Mouse (Mus musculus) stomach, embryonic 15.5 days (tissue): ENCODE measurements around the gene Sh2d7. TPM values are rescaled to one million over a fixed set of nuclear protein-coding genes. Genes with fewer than 3 reads are reported as not detected.

Source experiments
- ATAC-seq: fragments of 200-750 bp; cut with Nextera tagmentation; 2 replicates; pipeline ENCODE4 v1.8.0; 2017; ENCODE audit warnings: low read depth, moderate number of reproducible peaks, moderate TSS enrichment; ENCODE audit not compliant: insufficient read depth, low FRiP score
- H3K27ac ChIP-seq: fragments of 300-500 bp; sonication (generic); 2 replicates; pipeline ENCODE4 v1.5.1; 2015; ENCODE audit warnings: mild to moderate bottlenecking, inconsistent platforms
- H3K27me3 ChIP-seq: fragments of 300-500 bp; sonication (generic); replicated peaks from 2 replicates; pipeline ENCODE4 v1.6.1; 2015; ENCODE audit warnings: inconsistent platforms
- H3K36me3 ChIP-seq: fragments of 300-500 bp; sonication (generic); 2 replicates; pipeline ENCODE4 v1.6.1; 2015; ENCODE audit warnings: inconsistent platforms
- H3K4me1 ChIP-seq: fragments of 300-500 bp; sonication (generic); 2 replicates; pipeline ENCODE4 v1.6.1; 2015; ENCODE audit warnings: inconsistent platforms
- H3K4me2 ChIP-seq: fragments of 300-500 bp; sonication (generic); 2 replicates; pipeline ENCODE4 v1.6.1; 2015; ENCODE audit warnings: mild to moderate bottlenecking, inconsistent platforms
- H3K4me3 ChIP-seq: fragments of 300-500 bp; sonication (generic); replicated peaks from 2 replicates; pipeline ENCODE4 v1.5.1; 2015; ENCODE audit warnings: inconsistent platforms
- H3K9ac ChIP-seq: fragments of 300-500 bp; sonication (generic); 2 replicates; pipeline ENCODE4 v1.6.1; 2015; ENCODE audit warnings: inconsistent platforms
- H3K9me3 ChIP-seq: fragments of 300-500 bp; sonication (generic); 2 replicates; pipeline ENCODE4 v1.6.1; 2016; ENCODE audit warnings: inconsistent platforms
- WGBS: fragments of 180-500 bp; shearing (Covaris S2); methylation state at CpG from one replicate; pipeline ENCODE4 v1.1.7; 2015; 5-methylcytosine and 5-hydroxymethylcytosine counted together
- polyA plus RNA-seq: library from polyadenylated mRNA; unstranded; fragments of >200 nt; fragmentation: Nextera tagmentation; extraction: Ambion mirVana; gene quantifications from 2 replicates; pipeline ENCODE4 v1.2.1, GENCODE M21; 2015

The Sh2d7 gene
- polyA plus RNA-seq = not detected in 2 replicates

- H3K9ac ChIP-seq = no peak within 1 kb of the TSS
- 88% methylated on average over 14 of the region's 14 CpGs for WGBS
Measured at GRCm38 (mm10) chr9:54538684-54539083, at the start of gene Sh2d7. Gene Sh2d7 (plus strand): TSS chr9:54538984.

GRCm38 (mm10) chr9:54489599-54489998 is 49.2 kb upstream of the Sh2d7 start:
- no peaks in the 10 kb centered on the region for H3K27me3 ChIP-seq
- H3K27ac ChIP-seq = no peak overlapping the region
- H3K4me2 ChIP-seq = no peak overlapping the region
- no peaks in the 10 kb centered on the region for H3K9me3 ChIP-seq
- H3K4me3 ChIP-seq = no peak overlapping the region
- 69% methylated on average over 2 of the region's 2 CpGs for WGBS
- ATAC-seq = no peak
- H3K9ac ChIP-seq = no peak overlapping the region
- H3K4me1 ChIP-seq = no peaks in the 10 kb centered on the region
- no peaks in the 10 kb centered on the region for H3K36me3 ChIP-seq

More at GRCm38 (mm10) chr9:54538684-54539083, at the start of gene Sh2d7:
- Histone ChIP-seq H3K4me3 (no peak within 1 kb of the TSS), H3K4me1 (no peaks in the 10 kb centered on the region), H3K9me3 (no peaks in the 10 kb centered on the region), H3K27ac (no peak within 1 kb of the TSS), H3K36me3 (no peaks in the 10 kb centered on the region), H3K4me2 (no peak within 1 kb of the TSS), H3K27me3 (no peaks in the 10 kb centered on the region)
- ATAC-seq = no peak

- Histone ChIP-seq H3K4me3 (no peak overlapping the region), H3K4me1 (no peaks in the 10 kb centered on the region), H3K36me3 (no peaks in the 10 kb centered on the region), H3K4me2 (no peak overlapping the region), H3K9ac (no peak overlapping the region), H3K27me3 (no peaks in the 10 kb centered on the region), H3K27ac (no peak overlapping the region), H3K9me3 (no peaks in the 10 kb centered on the region)
- WGBS = 86% methylated on average over 2 of the region's 2 CpGs
- ATAC-seq = no peak
Measured at GRCm38 (mm10) chr9:54490431-54490830, 48.4 kb upstream of the Sh2d7 start.

DNA sequence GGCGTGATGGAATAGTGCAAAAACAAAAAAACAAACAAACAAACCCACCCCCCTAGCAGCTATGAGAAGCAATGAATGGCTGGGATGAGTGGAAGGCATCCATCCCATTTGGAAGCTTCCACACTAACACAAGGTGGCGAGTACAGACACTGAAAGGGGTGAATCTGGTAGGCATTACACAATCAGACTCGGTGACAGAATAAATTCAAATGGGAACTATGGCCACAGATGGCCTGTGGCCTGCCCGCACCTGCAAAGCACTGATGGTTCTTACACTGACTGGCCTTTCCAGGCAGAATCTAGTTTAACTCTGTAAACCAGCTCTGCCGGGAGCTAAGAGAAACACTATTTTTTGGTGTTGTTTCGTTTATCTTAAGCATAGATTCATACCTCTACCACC is 39.5 kb upstream of the Sh2d7 start:
- no peaks in the 10 kb centered on the region for H3K36me3 ChIP-seq
- H3K4me3 ChIP-seq = no peak overlapping the region
- H3K4me2 ChIP-seq = no peak overlapping the region
- no peak overlapping the region for H3K27ac ChIP-seq
- H3K9ac ChIP-seq = no peak overlapping the region
- ATAC-seq = no peak
- H3K9me3 ChIP-seq = no peaks in the 10 kb centered on the region
- WGBS = 87% methylated on average over 6 of the region's 6 CpGs
- H3K27me3 ChIP-seq = peaks cover 6% of the 10 kb centered on the region; the same call in 1 of the 2 replicates
- H3K4me1 ChIP-seq = no peaks in the 10 kb centered on the region

GRCm38 (mm10) chr9:54499791-54500190 is 39.0 kb upstream of the Sh2d7 start:
- no peaks in the 10 kb centered on the region for H3K9me3 ChIP-seq
- no peak overlapping the region for H3K27ac ChIP-seq
- no peak for ATAC-seq
- H3K4me2 ChIP-seq = no peak overlapping the region
- H3K4me3 ChIP-seq = no peak overlapping the region
- WGBS = 78% methylated on average over 3 of the region's 3 CpGs
- H3K4me1 ChIP-seq = no peaks in the 10 kb centered on the region
- H3K27me3 ChIP-seq = peaks cover 6% of the 10 kb centered on the region; the same call in 1 of the 2 replicates
- H3K36me3 ChIP-seq = no peaks in the 10 kb centered on the region
- no peak overlapping the region for H3K9ac ChIP-seq

DNA sequence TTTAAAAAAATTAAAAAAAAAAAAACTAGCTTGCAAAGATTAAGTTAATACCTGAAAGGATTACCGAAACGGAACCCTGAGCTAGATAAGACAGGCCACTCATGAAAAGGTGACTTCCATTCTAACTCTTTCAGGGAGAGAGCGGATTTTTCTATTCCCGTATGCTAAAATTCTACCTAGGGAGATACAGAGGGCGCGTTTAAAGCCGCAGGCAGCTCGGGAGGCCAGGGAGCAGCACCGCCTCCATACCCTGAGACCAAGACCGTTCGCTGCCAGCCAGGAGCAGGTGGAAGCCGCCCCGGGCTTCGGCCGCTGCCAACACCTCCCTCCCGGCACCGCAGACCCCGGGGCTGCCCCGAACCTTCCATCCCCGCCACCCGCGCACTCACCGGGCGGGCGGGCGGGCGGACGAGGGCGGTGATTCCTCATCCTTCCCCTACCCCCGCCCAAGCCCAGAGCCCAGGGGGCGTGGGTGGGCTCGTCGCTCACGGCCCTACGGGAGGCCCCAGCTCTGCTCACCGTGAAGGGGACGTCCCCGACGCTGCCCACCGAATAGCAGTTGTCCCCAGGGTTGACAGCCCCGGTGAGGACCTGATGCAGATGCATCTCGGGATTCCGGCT is 37.8 kb upstream of the Sh2d7 start:
- Histone ChIP-seq H3K27me3 (peaks cover 6% of the 10 kb centered on the region; the same call in 1 of the 2 replicates), H3K36me3 (no peaks in the 10 kb centered on the region), H3K4me1 (no peaks in the 10 kb centered on the region), H3K9me3 (no peaks in the 10 kb centered on the region), H3K9ac (peak overlapping the region; percentile 42; the same call in 1 of the 2 replicates), H3K4me3 (peak overlapping the region; percentile 70), H3K27ac (no peak overlapping the region), H3K4me2 (peak overlapping the region; percentile 91)
- peak; percentile 47 for ATAC-seq
- under 1% methylated on average over 43 of the region's 43 CpGs for WGBS

DNA sequence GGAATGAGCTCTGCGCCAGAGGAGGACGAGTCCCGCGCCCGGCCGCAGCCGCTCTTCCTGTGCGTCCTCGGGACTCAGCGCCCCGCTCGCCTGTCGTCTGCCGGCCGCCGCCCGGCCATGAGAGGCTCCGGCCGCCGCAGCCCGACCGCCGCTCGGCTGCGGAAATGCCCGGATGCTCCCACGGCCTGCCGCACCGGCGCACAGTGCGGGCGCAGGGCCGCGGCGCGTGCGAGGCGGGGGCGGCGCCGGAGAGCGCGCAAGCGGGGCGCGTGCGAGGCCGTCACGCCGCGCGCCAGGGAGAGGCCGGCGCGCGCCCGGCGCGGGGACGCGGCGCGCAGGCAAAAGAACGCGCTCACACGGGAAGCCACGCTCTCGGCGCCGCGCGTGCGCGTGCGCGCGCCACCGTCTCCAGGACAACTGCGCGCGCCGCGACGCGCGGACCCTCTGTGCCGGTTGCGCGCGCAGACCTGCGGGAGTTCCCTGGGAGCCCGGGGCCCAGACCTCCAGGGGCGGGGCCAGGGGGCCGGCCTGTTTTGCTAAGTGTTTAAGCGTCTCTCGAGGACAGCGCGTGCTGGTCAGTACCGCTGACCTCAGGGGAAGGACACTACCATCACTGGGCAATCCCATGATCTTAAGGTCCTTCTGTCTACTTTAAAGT is 37.2 kb upstream of the Sh2d7 start, which contains the start of gene Dmxl2:
Gene Dmxl2, minus strand, starts transcription at position 174 of the 658 bp plus-strand sequence.
- Histone ChIP-seq H3K9ac (peak within 1 kb of the TSS; percentile 42; the same call in 1 of the 2 replicates), H3K4me1 (no peaks in the 10 kb centered on the region), H3K4me3 (peak within 1 kb of the TSS; percentile 70), H3K4me2 (peak within 1 kb of the TSS; percentile 91), H3K27ac (no peak within 1 kb of the TSS), H3K9me3 (no peaks in the 10 kb centered on the region), H3K36me3 (no peaks in the 10 kb centered on the region), H3K27me3 (peaks cover 6% of the 10 kb centered on the region; the same call in 1 of the 2 replicates)
- peak; percentile 91 for ATAC-seq
- 1% methylated on average over 74 of the region's 99 CpGs for WGBS

DNA sequence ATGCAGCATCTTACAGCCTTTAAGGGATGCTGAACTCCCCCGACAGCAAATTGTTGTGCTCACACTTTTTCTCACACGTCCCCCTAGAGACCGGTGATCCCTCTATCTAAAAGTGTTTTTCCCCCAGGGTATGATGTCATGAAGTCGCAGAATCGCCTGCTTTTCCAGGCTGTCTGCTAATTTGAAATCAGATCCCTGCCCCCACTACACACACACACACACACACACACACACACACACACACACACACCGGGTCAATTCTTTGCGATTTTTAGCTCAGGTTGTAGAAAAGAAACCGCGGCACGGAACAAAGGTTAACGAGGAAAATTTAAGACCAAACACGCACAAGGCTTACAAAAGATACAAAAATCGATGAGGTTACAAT is 36.7 kb upstream of the Sh2d7 start:
- H3K36me3 ChIP-seq = no peaks in the 10 kb centered on the region
- H3K27me3 ChIP-seq = peaks cover 6% of the 10 kb centered on the region; the same call in 1 of the 2 replicates
- H3K9ac ChIP-seq = no peak overlapping the region; the same call in 1 of the 2 replicates
- H3K4me2 ChIP-seq = peak overlapping the region; percentile 91
- WGBS = 3% methylated on average over 13 of the region's 13 CpGs
- peak overlapping the region; percentile 70 for H3K4me3 ChIP-seq
- no peak; the same call in 1 of the 2 replicates for ATAC-seq
- no peak overlapping the region for H3K27ac ChIP-seq
- H3K9me3 ChIP-seq = no peaks in the 10 kb centered on the region
- H3K4me1 ChIP-seq = no peaks in the 10 kb centered on the region

DNA sequence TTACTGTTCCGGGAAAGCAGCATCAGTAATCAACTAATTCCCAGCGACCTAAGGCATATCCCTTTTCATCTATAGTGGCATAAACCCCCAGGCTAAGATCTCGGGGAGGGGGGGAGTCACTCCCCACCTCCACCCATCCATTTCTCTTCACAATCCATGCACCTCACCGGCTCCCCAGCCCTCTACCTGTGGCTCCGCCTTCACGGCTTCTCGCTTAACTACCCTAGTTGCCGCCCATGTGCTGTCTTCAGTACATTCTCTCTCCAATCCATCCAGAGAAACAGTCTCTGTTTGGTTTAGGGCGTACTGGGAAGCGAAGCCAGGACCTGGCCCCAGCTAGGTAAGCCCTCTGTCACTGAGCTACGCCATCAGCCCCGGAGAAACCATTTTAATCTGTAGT is 35.9 kb upstream of the Sh2d7 start:
- Histone ChIP-seq H3K27me3 (peaks cover 6% of the 10 kb centered on the region; the same call in 1 of the 2 replicates), H3K9me3 (no peaks in the 10 kb centered on the region), H3K36me3 (no peaks in the 10 kb centered on the region), H3K4me3 (peak overlapping the region; percentile 70; the same call in 1 of the 2 replicates), H3K27ac (no peak overlapping the region), H3K4me2 (peak overlapping the region; percentile 91), H3K4me1 (no peaks in the 10 kb centered on the region), H3K9ac (no peak overlapping the region)
- 11% methylated on average over 12 of the region's 12 CpGs for WGBS
- no peak for ATAC-seq

DNA sequence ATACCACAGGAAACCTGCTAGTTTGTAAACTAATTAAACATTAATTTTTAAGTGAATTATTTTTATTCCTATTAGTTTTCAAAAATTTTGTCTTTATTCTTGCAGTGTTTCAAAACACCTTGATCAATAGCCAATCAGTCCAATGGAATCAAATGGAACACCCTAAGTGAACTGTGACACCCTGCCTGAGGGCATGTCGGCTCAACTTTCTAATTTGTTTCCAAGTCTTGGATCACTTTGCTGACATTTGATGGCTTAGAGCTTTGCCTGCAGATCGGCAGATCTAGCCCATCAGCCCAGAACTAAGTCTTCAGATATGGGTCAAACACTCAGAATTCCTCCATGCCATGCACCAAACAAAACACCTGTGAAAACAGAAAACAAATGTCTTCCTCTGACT is 22.8 kb upstream of the Sh2d7 start:
- Histone ChIP-seq H3K4me3 (no peak overlapping the region), H3K9me3 (no peaks in the 10 kb centered on the region), H3K36me3 (no peaks in the 10 kb centered on the region), H3K9ac (no peak overlapping the region), H3K27me3 (no peaks in the 10 kb centered on the region), H3K4me1 (no peaks in the 10 kb centered on the region), H3K4me2 (no peak overlapping the region), H3K27ac (no peak overlapping the region)
- ATAC-seq = no peak
- WGBS = 84% methylated on average over 2 of the region's 2 CpGs

- no peak for ATAC-seq
- H3K27ac ChIP-seq = no peak overlapping the region
- H3K4me1 ChIP-seq = no peaks in the 10 kb centered on the region
- H3K4me3 ChIP-seq = no peak overlapping the region
- WGBS = 52% methylated on average over 7 of the region's 7 CpGs
- H3K4me2 ChIP-seq = no peak overlapping the region
- H3K9me3 ChIP-seq = no peaks in the 10 kb centered on the region
- no peaks in the 10 kb centered on the region for H3K27me3 ChIP-seq
- H3K36me3 ChIP-seq = no peaks in the 10 kb centered on the region
- no peak overlapping the region for H3K9ac ChIP-seq
Measured at GRCm38 (mm10) chr9:54518921-54519320, 19.9 kb upstream of the Sh2d7 start.

DNA sequence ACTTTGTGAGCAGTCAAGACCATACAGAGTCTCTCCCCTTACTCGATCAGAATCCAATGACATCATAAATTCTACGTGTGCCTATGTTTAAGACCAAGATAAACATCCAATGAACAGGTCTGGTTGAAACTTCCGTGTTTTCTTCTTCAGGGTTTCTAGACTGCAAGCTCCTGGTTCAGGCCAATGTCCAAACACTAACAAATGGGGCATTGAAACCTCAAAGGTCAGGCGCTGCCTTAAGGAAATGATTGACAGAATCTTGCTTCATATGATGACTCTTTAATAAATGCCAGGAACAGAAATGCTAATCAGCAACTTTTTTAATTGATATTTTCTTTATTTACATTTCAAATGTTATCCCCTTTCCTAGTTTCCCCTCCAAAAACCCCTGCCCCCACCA is 18.5 kb upstream of the Sh2d7 start:
- H3K4me2 ChIP-seq = no peak overlapping the region
- no peak overlapping the region for H3K9ac ChIP-seq
- no peaks in the 10 kb centered on the region for H3K9me3 ChIP-seq
- no peaks in the 10 kb centered on the region for H3K36me3 ChIP-seq
- H3K27me3 ChIP-seq = no peaks in the 10 kb centered on the region
- no peak overlapping the region for H3K27ac ChIP-seq
- no peaks in the 10 kb centered on the region for H3K4me1 ChIP-seq
- ATAC-seq = no peak
- no peak overlapping the region for H3K4me3 ChIP-seq
- WGBS = 65% methylated on average over 4 of the region's 4 CpGs
